Mouse (Mus musculus) bone marrow, adult 2 months (tissue): ENCODE data around the gene Urod. TPM values are rescaled to one million over a fixed set of nuclear protein-coding genes. Genes with fewer than 3 reads are reported as not detected.

Source experiments
- H3K27ac ChIP-seq: fragments of 200-500 bp; 2 replicates; pipeline ENCODE4 v1.5.1; 2012; ENCODE audit warnings: low read depth, mild to moderate bottlenecking, control low read depth, inconsistent platforms, low read length; ENCODE audit not compliant: control insufficient read depth, poor library complexity, insufficient read depth
- H3K4me1 ChIP-seq: fragments of 200-500 bp; 2 replicates; pipeline ENCODE4 v1.6.1; 2011; ENCODE audit warnings: low read length; ENCODE audit not compliant: control insufficient read depth, insufficient read depth
- H3K4me3 ChIP-seq: fragments of 200-500 bp; replicated peaks from 2 replicates; pipeline ENCODE3; 2011; ENCODE audit warnings: mild to moderate bottlenecking, low read depth, low read length, control low read depth; ENCODE audit not compliant: control insufficient read depth
- CTCF ChIP-seq: fragments of 200-500 bp; IDR thresholded peaks from 2 replicates; pipeline ENCODE4 v1.5.1; 2011; ENCODE audit warnings: low read length, control low read depth; ENCODE audit not compliant: control insufficient read depth, insufficient read depth
- POLR2A ChIP-seq: fragments of 200-500 bp; IDR thresholded peaks from 2 replicates; pipeline ENCODE4 v1.6.1; 2011; ENCODE audit warnings: low read depth, mild to moderate bottlenecking, control low read depth, low read length, borderline replicate concordance; ENCODE audit not compliant: control insufficient read depth
- WGBS: fragments of 180-500 bp; shearing (Covaris S2); methylation state at CpG from one replicate; pipeline ENCODE4 v1.1.7; 2018; 5-methylcytosine and 5-hydroxymethylcytosine counted together
- polyA plus RNA-seq: library from polyadenylated mRNA; stranded (reverse); fragments of >200 nt; gene quantifications from 2 replicates; pipeline ENCODE4 v1.2.4, GENCODE M21; 2011; ENCODE audit warnings: low replicate concordance; ENCODE audit not compliant: missing spikeins, insufficient read depth, insufficient read length

The Urod gene
- polyA plus RNA-seq, 1 experiment, result 477 TPM

GRCm38 (mm10) chr4:117018327-117018726, 24.1 kb upstream of the Urod start:
- WGBS, result 84% methylated on average over 7 of the region's 7 CpGs
- no peak overlapping the region for H3K4me3 ChIP-seq
- H3K4me1 ChIP-seq, result no peaks in the 10 kb centered on the region; the same call in 1 of the 2 replicates
- H3K27ac ChIP-seq, result no peak overlapping the region
- TF ChIP-seq POLR2A (no peak), CTCF (no peak)

- H3K27ac ChIP-seq, result no peak overlapping the region
- TF ChIP-seq POLR2A, result no peak
- TF ChIP-seq CTCF, result no peak
These were observed 23.5 kb upstream of the Urod start for GRCm38 (mm10) chr4:117017738-117018137.

GRCm38 (mm10) chr4:117014901-117015415, 20.7 kb upstream of the Urod start:
- Histone ChIP-seq H3K27ac (no peak overlapping the region), H3K4me3 (no peak overlapping the region), H3K4me1 (no peaks in the 10 kb centered on the region; the same call in 1 of the 2 replicates)
- TF ChIP-seq POLR2A (no peak), CTCF (no peak)
- 72% methylated on average over 4 of the region's 4 CpGs for WGBS

More at GRCm38 (mm10) chr4:117017738-117018137, 23.5 kb upstream of the Urod start:
- Histone ChIP-seq H3K4me3 (no peak overlapping the region), H3K4me1 (no peaks in the 10 kb centered on the region; the same call in 1 of the 2 replicates)
- 84% methylated on average over 2 of the region's 2 CpGs for WGBS

- 86% methylated on average over 6 of the region's 6 CpGs for WGBS
- no peak overlapping the region for H3K4me3 ChIP-seq
- TF ChIP-seq CTCF (no peak), POLR2A (no peak)
- no peaks in the 10 kb centered on the region for H3K4me1 ChIP-seq
- no peak overlapping the region for H3K27ac ChIP-seq
These were observed 19.4 kb upstream of the Urod start for GRCm38 (mm10) chr4:117013596-117013995.

GRCm38 (mm10) chr4:117010231-117010630, 16.0 kb upstream of the Urod start:
- TF ChIP-seq CTCF, result no peak
- no peak for TF ChIP-seq POLR2A
- H3K27ac ChIP-seq, result no peak overlapping the region
- 81% methylated on average over 5 of the region's 5 CpGs for whole genome bisulfite sequencing
- no peak overlapping the region for H3K4me3 ChIP-seq
- H3K4me1 ChIP-seq, result no peaks in the 10 kb centered on the region

GRCm38 (mm10) chr4:117007058-117007457, 12.8 kb upstream of the Urod start:
- Histone ChIP-seq H3K4me3 (no peak overlapping the region), H3K4me1 (no peaks in the 10 kb centered on the region), H3K27ac (no peak overlapping the region)
- TF ChIP-seq CTCF, result no peak
- no peak for TF ChIP-seq POLR2A
- 75% methylated on average over 3 of the region's 3 CpGs for WGBS

- WGBS, result 81% methylated on average over 7 of the region's 7 CpGs
- Histone ChIP-seq H3K4me1 (no peaks in the 10 kb centered on the region), H3K4me3 (no peak overlapping the region), H3K27ac (no peak overlapping the region)
- TF ChIP-seq POLR2A (no peak), CTCF (no peak)
These were observed 11.6 kb upstream of the Urod start for GRCm38 (mm10) chr4:117005611-117006400.

- Histone ChIP-seq H3K27ac (no peak overlapping the region), H3K4me1 (no peaks in the 10 kb centered on the region), H3K4me3 (no peak overlapping the region)
- TF ChIP-seq POLR2A (no peak), CTCF (no peak)
- 91% methylated on average over 4 of the region's 4 CpGs for WGBS
These were observed 10.4 kb upstream of the Urod start for GRCm38 (mm10) chr4:117004649-117005048.
